Mouse (Mus musculus): Measurements from ENCODE around the gene Ddah1.

Ddah1 gene

GRCm38 (mm10) chr3:145758561-145759378, at the start of gene Ddah1:
Gene Ddah1, plus strand, starts transcription at chr3:145758675.
- no peak for DNase-seq (ENCODE audit: low read depth, low spot score)

- DNase-seq (ENCODE audit: low read depth, low spot score): no peak
These were observed 42.6 kb upstream of the Ddah1 start for GRCm38 (mm10) chr3:145715923-145716322.

GRCm38 (mm10) chr3:145719660-145720059, 38.8 kb upstream of the Ddah1 start:
- DNase-seq (ENCODE audit: low read depth, low spot score): no peak

- no peak for DNase-seq (ENCODE audit: low read depth, low spot score)
These were observed 33.4 kb upstream of the Ddah1 start for GRCm38 (mm10) chr3:145725078-145725477.

- DNase-seq (ENCODE audit: low read depth, low spot score): no peak
These were observed 30.1 kb upstream of the Ddah1 start for GRCm38 (mm10) chr3:145728336-145728735.

GRCm38 (mm10) chr3:145729531-145729930, 28.9 kb upstream of the Ddah1 start:
- DNase-seq (ENCODE audit: low read depth, low spot score): no peak

- no peak for DNase-seq (ENCODE audit: low read depth, low spot score)
These were observed 28.4 kb upstream of the Ddah1 start for GRCm38 (mm10) chr3:145730092-145730491.

GRCm38 (mm10) chr3:145734857-145735256, 23.6 kb upstream of the Ddah1 start:
- no peak for DNase-seq (ENCODE audit: low read depth, low spot score)

- no peak for DNase-seq (ENCODE audit: low read depth, low spot score)
These were observed 21.9 kb upstream of the Ddah1 start for GRCm38 (mm10) chr3:145736562-145736961.

- no peak for DNase-seq (ENCODE audit: low read depth, low spot score)
These were observed 19.8 kb upstream of the Ddah1 start for GRCm38 (mm10) chr3:145738662-145739061.

GRCm38 (mm10) chr3:145739904-145740303, 18.6 kb upstream of the Ddah1 start:
- no peak for DNase-seq (ENCODE audit: low read depth, low spot score)

- DNase-seq (ENCODE audit: low read depth, low spot score): no peak
These were observed 15.4 kb upstream of the Ddah1 start for GRCm38 (mm10) chr3:145743050-145743449.

- DNase-seq (ENCODE audit: low read depth, low spot score): no peak
These were observed 14.9 kb upstream of the Ddah1 start for GRCm38 (mm10) chr3:145743476-145744027.

GRCm38 (mm10) chr3:145748626-145749025, 9.8 kb upstream of the Ddah1 start:
- DNase-seq (ENCODE audit: low read depth, low spot score): no peak

- DNase-seq (ENCODE audit: low read depth, low spot score): no peak
These were observed 2.0 kb upstream of the Ddah1 start for GRCm38 (mm10) chr3:145756457-145756856.

GRCm38 (mm10) chr3:145757177-145757576, 1.3 kb upstream of the Ddah1 start:
- no peak for DNase-seq (ENCODE audit: low read depth, low spot score)

GRCm38 (mm10) chr3:145757844-145758243, 631 bp upstream of the Ddah1 start:
- no peak for DNase-seq (ENCODE audit: low read depth, low spot score)

GRCm38 (mm10) chr3:145759379-145760209, 1.1 kb downstream of the Ddah1 start:
- no peak for DNase-seq (ENCODE audit: low read depth, low spot score)

GRCm38 (mm10) chr3:145760547-145760946, 2.1 kb downstream of the Ddah1 start:
- DNase-seq (ENCODE audit: low read depth, low spot score): no peak

- DNase-seq (ENCODE audit: low read depth, low spot score): no peak
These were observed 3.2 kb downstream of the Ddah1 start for GRCm38 (mm10) chr3:145761501-145762170.

- no peak for DNase-seq (ENCODE audit: low read depth, low spot score)
These were observed 4.6 kb downstream of the Ddah1 start for GRCm38 (mm10) chr3:145762957-145763641.

All from CD4-positive, CD25-positive, alpha-beta regulatory T cell, adult 2 months (primary cell).